Mouse (Mus musculus): Measurements from ENCODE around the gene Rfc1. TPM values are rescaled to one million over a fixed set of nuclear protein-coding genes. Genes with fewer than 3 reads are reported as not detected.

The Rfc1 gene
- 5.0 and 7.2 TPM in 2 replicates for polyA plus RNA-seq (2012; rRNA removed)

DNA sequence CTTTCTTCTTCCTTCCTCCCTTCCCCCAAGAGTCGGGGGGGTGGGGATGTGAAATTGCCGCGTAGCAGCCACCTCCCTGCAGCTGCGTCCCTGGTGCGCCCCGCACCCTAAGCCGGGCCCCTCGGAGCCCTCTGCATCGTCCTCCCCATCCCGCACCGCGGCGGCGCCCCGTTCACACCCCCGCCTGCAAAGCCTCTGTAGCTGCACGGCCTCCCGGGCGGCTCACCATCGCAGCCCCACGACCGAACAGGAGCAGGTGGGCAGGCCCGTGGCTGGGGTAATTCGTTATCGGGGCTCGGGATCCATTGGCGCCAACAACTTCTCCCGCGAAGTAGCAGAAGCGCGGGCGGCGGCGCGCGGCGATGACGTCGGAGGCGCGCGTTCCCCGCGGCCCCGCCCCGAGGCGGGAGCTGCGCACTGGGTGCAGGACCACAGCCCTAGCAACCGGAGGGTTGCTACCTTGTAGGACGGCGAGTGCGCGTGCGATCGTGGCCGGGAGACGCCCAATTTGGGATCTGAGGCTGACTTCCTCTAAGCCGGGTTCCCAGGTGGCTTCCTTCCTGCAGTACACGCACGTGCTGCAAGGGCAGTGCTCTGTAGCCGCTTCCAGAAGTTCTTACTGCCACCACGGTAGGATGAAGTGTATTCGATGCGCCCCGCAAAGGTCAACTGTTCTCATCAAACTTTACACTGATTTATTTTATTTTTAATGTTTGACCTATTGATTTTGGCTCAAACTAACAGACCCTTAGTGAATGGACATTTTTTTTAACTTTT is at the start of gene Rfc1:
Gene Rfc1 (minus strand): TSS at position 373 of the 777 bp plus-strand sequence.

GRCm38 (mm10) chr5:65348168-65348567 is 12.7 kb upstream of the Rfc1 start, which contains the start of gene Klb:
Klb (plus strand) TSS chr5:65348314.

Other genes starting within 250 kb of the Rfc1 start
- 0.31 and 0.34 TPM in 2 replicates for gene Tmem156, start 243.5 kb downstream of the Rfc1 start, polyA plus RNA-seq (2012; rRNA removed)
- gene Klhl5, start 228.1 kb downstream of the Rfc1 start, polyA plus RNA-seq (2012; rRNA removed), result 18.6 and 20.5 TPM in 2 replicates
- gene Wdr19, start 136.0 kb downstream of the Rfc1 start, polyA plus RNA-seq (2012; rRNA removed), result 1.7 and 2.2 TPM in 2 replicates
- gene Klb, start 12.6 kb upstream of the Rfc1 start, polyA plus RNA-seq (2012; rRNA removed), result 4.3 and 5.0 TPM in 2 replicates
- gene Rpl9, start 55.8 kb upstream of the Rfc1 start, polyA plus RNA-seq (2012; rRNA removed), result 161 and 188 TPM in 2 replicates
- gene Lias, start 55.8 kb upstream of the Rfc1 start, polyA plus RNA-seq (2012; rRNA removed), result 8.3 and 8.7 TPM in 2 replicates
- 52.6 and 60.8 TPM in 2 replicates for gene Ugdh, start 100.3 kb upstream of the Rfc1 start, polyA plus RNA-seq (2012; rRNA removed)
- not detected in 2 replicates for gene Gm43552, start 157.2 kb upstream of the Rfc1 start, polyA plus RNA-seq (2012; rRNA removed)
- 197 and 238 TPM in 2 replicates for gene Smim14, start 201.5 kb upstream of the Rfc1 start, polyA plus RNA-seq (2012; rRNA removed)
- 8.6 and 10.8 TPM in 2 replicates for gene Ube2k, start 201.6 kb upstream of the Rfc1 start, polyA plus RNA-seq (2012; rRNA removed)